Mouse (Mus musculus) neural tube, embryonic 14.5 days (tissue): ENCODE results near the gene Clp1. TPM values are rescaled to one million over a fixed set of nuclear protein-coding genes. Genes with fewer than 3 reads are reported as not detected.

Source experiments
- ATAC-seq: fragments of 200-750 bp; cut with Nextera tagmentation; 2 replicates; pipeline ENCODE4 v1.8.0; 2017; ENCODE audit warnings: low read depth, mild to moderate bottlenecking, moderate TSS enrichment, moderate library complexity
- H3K27ac ChIP-seq: fragments of 300-500 bp; sonication (generic); 2 replicates; pipeline ENCODE4 v1.5.1; 2014; ENCODE audit warnings: low read depth, mild to moderate bottlenecking, control low read depth, low read length, moderate library complexity, mixed read lengths
- H3K27me3 ChIP-seq: fragments of 300-500 bp; sonication (generic); 2 replicates; pipeline ENCODE4 v1.6.1; 2014; ENCODE audit warnings: low read length; ENCODE audit not compliant: control insufficient read depth, insufficient read depth
- H3K36me3 ChIP-seq: fragments of 300-500 bp; sonication (generic); 2 replicates; pipeline ENCODE4 v1.6.1; 2014; ENCODE audit warnings: low read length, mixed read lengths; ENCODE audit not compliant: control insufficient read depth, insufficient read depth
- H3K4me1 ChIP-seq: fragments of 300-500 bp; sonication (generic); 2 replicates; pipeline ENCODE4 v1.6.1; 2014; ENCODE audit warnings: low read length; ENCODE audit not compliant: control insufficient read depth, insufficient read depth
- H3K4me2 ChIP-seq: fragments of 300-500 bp; sonication (generic); 2 replicates; pipeline ENCODE4 v1.6.1; 2014; ENCODE audit warnings: mild to moderate bottlenecking, low read depth, low read length, control low read depth
- H3K4me3 ChIP-seq: fragments of 300-500 bp; sonication (generic); 2 replicates; pipeline ENCODE4 v1.5.1; 2014; ENCODE audit warnings: low read depth, low read length, control low read depth, mixed read lengths
- H3K9ac ChIP-seq: fragments of 300-500 bp; sonication (generic); replicated peaks from 2 replicates; pipeline ENCODE4 v1.6.1; 2014; ENCODE audit warnings: low read depth, mild to moderate bottlenecking, control low read depth, low read length, mixed read lengths
- H3K9me3 ChIP-seq: fragments of 300-500 bp; sonication (generic); 2 replicates; pipeline ENCODE4 v1.6.1; 2016; ENCODE audit warnings: low read length; ENCODE audit not compliant: control insufficient read depth
- WGBS: fragments of 180-500 bp; shearing (Covaris S2); extraction: QIAGEN DNeasy Blood & Tissue Kit; methylation state at CpG from one replicate; pipeline ENCODE4 v1.1.7; 2014; 5-methylcytosine and 5-hydroxymethylcytosine counted together
- polyA plus RNA-seq: library from polyadenylated mRNA; unstranded; fragments of >200 nt; fragmentation: Nextera tagmentation; extraction: Ambion mirVana; gene quantifications from 2 replicates; pipeline ENCODE4 v1.2.1, GENCODE M21; 2014

Gene Clp1
- polyA plus RNA-seq, 1 experiment from 2014 or later, result 20.6 TPM

DNA sequence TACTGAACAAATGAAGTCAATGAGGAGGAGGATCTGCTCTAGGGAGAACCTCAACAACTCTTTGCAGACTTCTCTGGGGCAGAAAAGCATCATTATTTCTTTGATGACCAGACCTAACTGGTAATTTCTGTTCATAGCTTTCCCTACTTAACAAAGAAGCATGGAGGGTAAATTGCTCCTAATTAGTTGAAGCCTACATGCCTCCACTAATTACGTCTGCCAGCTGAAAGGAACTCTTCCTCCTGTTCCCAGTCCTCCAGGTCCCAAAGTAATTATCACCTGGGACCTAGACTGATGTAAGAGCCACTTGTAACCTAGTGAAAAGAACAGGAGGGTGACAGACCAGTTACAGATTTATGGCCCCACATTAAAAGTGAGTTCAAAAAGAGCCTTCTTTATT lies 19.6 kb downstream of the Clp1 start:
- no peak overlapping the region for H3K4me3 ChIP-seq
- no peak overlapping the region for H3K4me2 ChIP-seq
- no peaks in the 10 kb centered on the region for H3K9me3 ChIP-seq
- no peaks in the 10 kb centered on the region for H3K27me3 ChIP-seq
- no peak overlapping the region for H3K9ac ChIP-seq
- ATAC-seq, result no peak
- peaks cover 10% of the 10 kb centered on the region; the same call in 1 of the 2 replicates for H3K36me3 ChIP-seq
- WGBS, result 13% methylated on average over 1 of the region's 1 CpGs
- H3K4me1 ChIP-seq, result peaks cover 4% of the 10 kb centered on the region; the same call in 1 of the 2 replicates
- no peak overlapping the region for H3K27ac ChIP-seq

DNA sequence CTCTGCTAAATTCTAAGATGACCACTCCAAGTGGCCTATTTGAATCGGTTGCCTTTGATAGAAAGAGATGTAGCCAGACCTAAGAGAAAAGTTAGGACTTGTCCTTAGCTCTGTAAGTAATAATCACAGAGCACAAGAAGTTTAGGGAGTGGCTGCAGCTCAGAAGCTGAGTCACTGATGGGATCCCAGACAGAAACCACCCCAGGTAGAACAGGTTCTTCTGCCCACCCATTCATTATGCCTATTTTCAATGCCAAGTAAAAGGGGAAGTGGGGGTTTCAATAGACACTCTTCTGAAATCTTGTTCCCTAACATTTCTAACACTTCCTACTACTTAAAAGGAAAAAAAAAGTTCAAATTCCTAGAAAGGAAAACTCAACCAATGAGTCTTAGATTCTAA lies 21.9 kb downstream of the Clp1 start:
- no peaks in the 10 kb centered on the region for H3K9me3 ChIP-seq
- no peaks in the 10 kb centered on the region for H3K27me3 ChIP-seq
- H3K9ac ChIP-seq, result no peak overlapping the region
- H3K4me3 ChIP-seq, result no peak overlapping the region
- H3K36me3 ChIP-seq, result peaks cover 3% of the 10 kb centered on the region; the same call in 1 of the 2 replicates
- WGBS, result 95% methylated on average over 1 of the region's 1 CpGs
- H3K4me2 ChIP-seq, result no peak overlapping the region
- H3K4me1 ChIP-seq, result peaks cover 3% of the 10 kb centered on the region; the same call in 1 of the 2 replicates
- no peak for ATAC-seq
- no peak overlapping the region for H3K27ac ChIP-seq

GRCm38 (mm10) chr2:84704329-84704728 lies 22.8 kb downstream of the Clp1 start:
- 92% methylated on average over 5 of the region's 5 CpGs for WGBS
- no peak overlapping the region for H3K4me2 ChIP-seq
- no peaks in the 10 kb centered on the region for H3K27me3 ChIP-seq
- H3K4me1 ChIP-seq, result peaks cover 3% of the 10 kb centered on the region; the same call in 1 of the 2 replicates
- H3K4me3 ChIP-seq, result no peak overlapping the region
- no peak overlapping the region for H3K27ac ChIP-seq
- 0 out of 2 replicates have a peak, but pooled peaks cover 2% of the 10 kb centered on the region for H3K36me3 ChIP-seq
- H3K9ac ChIP-seq, result no peak overlapping the region
- no peaks in the 10 kb centered on the region for H3K9me3 ChIP-seq
- no peak for ATAC-seq

DNA sequence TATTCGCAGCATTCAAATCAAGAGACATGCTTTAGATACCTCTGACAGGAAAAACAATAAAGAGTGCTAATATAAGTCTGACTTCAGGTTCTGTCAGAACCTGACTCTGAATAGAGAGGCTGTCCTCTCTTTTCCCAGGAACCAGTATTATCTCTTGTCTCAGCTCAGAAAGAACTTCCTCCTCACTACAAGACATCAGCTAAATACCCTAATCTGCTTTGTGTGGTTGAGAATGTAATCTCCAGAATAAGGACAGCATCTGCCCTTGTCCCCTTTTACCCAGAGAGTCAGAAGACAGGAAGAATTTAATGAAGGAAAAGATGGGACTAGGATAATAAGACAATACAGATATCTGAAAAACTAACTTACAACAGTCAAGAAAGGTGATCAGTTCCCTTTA lies 23.7 kb downstream of the Clp1 start:
- H3K36me3 ChIP-seq, result 0 out of 2 replicates have a peak, but pooled peaks cover 4% of the 10 kb centered on the region

GRCm38 (mm10) chr2:84695007-84695695 lies 32.0 kb downstream of the Clp1 start:
- ATAC-seq, result no peak
- Histone ChIP-seq H3K27me3 (no peaks in the 10 kb centered on the region), H3K4me3 (no peak overlapping the region), H3K9ac (no peak overlapping the region), H3K27ac (no peak overlapping the region), H3K36me3 (peaks cover 53% of the 10 kb centered on the region), H3K4me1 (no peaks in the 10 kb centered on the region), H3K9me3 (no peaks in the 10 kb centered on the region), H3K4me2 (no peak overlapping the region)
- 95% methylated on average over 5 of the region's 5 CpGs for WGBS

More for the DNA sequence above, 23.7 kb downstream of the Clp1 start:
- WGBS, result 95% methylated on average over 1 of the region's 1 CpGs
- peaks cover 3% of the 10 kb centered on the region; the same call in 1 of the 2 replicates for H3K4me1 ChIP-seq
- no peaks in the 10 kb centered on the region for H3K27me3 ChIP-seq
- no peak overlapping the region for H3K9ac ChIP-seq
- ATAC-seq, result no peak
- no peak overlapping the region for H3K4me3 ChIP-seq
- H3K9me3 ChIP-seq, result no peaks in the 10 kb centered on the region
- no peak overlapping the region for H3K4me2 ChIP-seq
- H3K27ac ChIP-seq, result no peak overlapping the region

- no peak overlapping the region for H3K9ac ChIP-seq
- no peak overlapping the region for H3K4me2 ChIP-seq
- H3K4me1 ChIP-seq, result no peaks in the 10 kb centered on the region
- H3K27ac ChIP-seq, result no peak overlapping the region
- no peaks in the 10 kb centered on the region for H3K9me3 ChIP-seq
- peaks cover 73% of the 10 kb centered on the region for H3K36me3 ChIP-seq
- H3K27me3 ChIP-seq, result no peaks in the 10 kb centered on the region
- no peak overlapping the region for H3K4me3 ChIP-seq
- ATAC-seq, result no peak
- WGBS, result 97% methylated on average over 12 of the region's 12 CpGs
Measured at GRCm38 (mm10) chr2:84690050-84690449, 37.1 kb downstream of the Clp1 start.

DNA sequence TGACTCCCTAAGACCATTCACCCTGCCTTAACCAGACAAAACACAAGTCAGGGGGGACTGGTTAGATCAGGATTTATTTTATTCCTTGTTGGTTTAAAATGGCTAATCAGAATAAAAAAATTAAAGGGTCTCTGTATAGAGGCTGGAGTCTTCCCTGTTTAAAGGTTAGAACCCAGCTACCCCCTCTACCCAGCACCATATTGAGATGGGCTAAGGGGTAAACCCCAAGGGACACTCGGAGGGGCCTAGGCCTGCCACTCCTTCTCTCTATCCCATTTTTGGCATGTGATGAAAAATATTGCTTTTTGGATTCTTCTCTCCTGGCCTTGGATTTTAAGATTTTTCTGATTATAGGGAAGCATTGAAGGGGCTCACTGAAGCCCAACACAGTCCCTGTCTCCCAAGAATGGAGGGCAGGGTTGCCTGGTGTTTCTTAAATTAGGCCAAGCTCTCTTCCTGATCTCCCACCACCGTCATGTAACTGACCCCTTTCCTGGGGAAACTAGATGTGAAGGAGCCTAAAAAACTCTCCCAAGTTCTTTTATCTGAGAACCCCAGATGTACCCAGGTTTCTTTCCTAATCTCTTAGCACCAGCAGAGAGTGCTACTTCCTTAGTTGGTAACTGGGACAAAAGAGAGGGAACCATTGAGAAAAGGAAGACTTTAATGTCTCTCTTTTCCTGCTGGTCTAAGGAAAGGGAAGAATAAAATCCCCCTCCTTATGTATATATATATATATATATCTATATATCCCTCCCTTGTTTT lies 38.9 kb downstream of the Clp1 start:
- no peak overlapping the region for H3K4me3 ChIP-seq
- no peaks in the 10 kb centered on the region for H3K9me3 ChIP-seq
- H3K36me3 ChIP-seq, result peaks cover 66% of the 10 kb centered on the region
- no peak for ATAC-seq
- H3K27me3 ChIP-seq, result no peaks in the 10 kb centered on the region
- no peak overlapping the region for H3K4me2 ChIP-seq
- 73% methylated on average over 2 of the region's 2 CpGs for WGBS
- H3K9ac ChIP-seq, result no peak overlapping the region
- no peak overlapping the region for H3K27ac ChIP-seq
- H3K4me1 ChIP-seq, result no peaks in the 10 kb centered on the region

DNA sequence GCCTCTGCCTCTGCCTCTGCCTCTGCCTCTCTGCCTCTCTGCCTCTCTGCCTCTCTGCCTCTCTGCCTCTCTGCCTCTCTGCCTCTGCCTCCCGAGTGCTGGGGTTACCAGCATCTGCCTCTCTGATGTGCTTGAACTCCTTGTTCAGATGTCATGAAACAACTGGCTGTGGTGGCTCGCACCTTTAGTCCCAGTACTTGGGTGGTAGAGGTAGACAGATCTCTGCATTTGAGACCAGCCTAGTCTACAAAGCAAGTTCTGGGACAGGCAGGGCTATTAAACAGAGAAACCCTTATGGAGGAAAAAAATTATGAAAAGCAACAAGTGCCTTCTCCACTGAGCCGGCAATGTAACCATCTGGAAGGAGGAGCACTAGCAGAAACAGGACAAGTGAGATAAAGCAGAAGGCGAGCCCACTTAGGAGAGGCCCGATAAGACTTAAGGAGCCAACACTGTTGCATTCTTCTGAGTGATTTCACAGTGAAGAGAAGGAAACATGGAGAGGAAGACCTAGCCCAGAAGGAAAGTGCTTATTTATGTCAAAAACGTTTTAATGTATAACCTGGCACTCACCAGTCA lies 44.5 kb downstream of the Clp1 start:
- H3K4me3 ChIP-seq, result no peak overlapping the region
- WGBS, result 88% methylated on average over 6 of the region's 6 CpGs
- no peak overlapping the region for H3K4me2 ChIP-seq
- no peak overlapping the region for H3K27ac ChIP-seq
- peaks cover 22% of the 10 kb centered on the region for H3K36me3 ChIP-seq
- H3K27me3 ChIP-seq, result no peaks in the 10 kb centered on the region
- H3K9ac ChIP-seq, result no peak overlapping the region
- H3K4me1 ChIP-seq, result peaks cover 11% of the 10 kb centered on the region
- ATAC-seq, result no peak
- H3K9me3 ChIP-seq, result no peaks in the 10 kb centered on the region

GRCm38 (mm10) chr2:84679016-84679415 lies 48.1 kb downstream of the Clp1 start, which contains the start of gene Tmx2:
Gene Tmx2, minus strand, starts transcription at chr2:84679140.
- Histone ChIP-seq H3K4me1 (peaks cover 20% of the 10 kb centered on the region), H3K9ac (peak within 1 kb of the TSS; percentile 74), H3K27ac (peak within 1 kb of the TSS; percentile 55), H3K4me2 (peak within 1 kb of the TSS; percentile 82), H3K4me3 (peak within 1 kb of the TSS; percentile 98), H3K36me3 (peaks cover 13% of the 10 kb centered on the region; the same call in 1 of the 2 replicates), H3K27me3 (no peaks in the 10 kb centered on the region), H3K9me3 (no peaks in the 10 kb centered on the region)
- 22% methylated on average over 8 of the region's 8 CpGs for WGBS
- no peak for ATAC-seq
